Mouse (Mus musculus) heart, postnatal 0 days (tissue): Measurements from ENCODE around the gene Gtpbp1. TPM values are rescaled to one million over a fixed set of nuclear protein-coding genes. Genes with fewer than 3 reads are reported as not detected.

Source experiments
- ATAC-seq: fragments of 200-750 bp; cut with Nextera tagmentation; 2 replicates; pipeline ENCODE4 v1.8.0; 2017; ENCODE audit warnings: low read depth, moderate number of reproducible peaks, moderate library complexity; ENCODE audit not compliant: insufficient read depth
- DNase-seq: peaks from one replicate; pipeline ENCODE4 v3.0.0-alpha.2; 2016; ENCODE audit warnings: low spot score
- H3K27ac ChIP-seq: fragments of 300-500 bp; sonication (generic); 2 replicates; pipeline ENCODE4 v1.5.1; 2014; ENCODE audit warnings: low read depth, mild to moderate bottlenecking
- H3K27me3 ChIP-seq: fragments of 300-500 bp; sonication (generic); 2 replicates; pipeline ENCODE4 v1.6.1; 2014; ENCODE audit warnings: low read length, mixed read lengths; ENCODE audit not compliant: control insufficient read depth, insufficient read depth
- H3K36me3 ChIP-seq: fragments of 300-500 bp; sonication (generic); replicated peaks from 2 replicates; pipeline ENCODE4 v1.6.1; 2014; ENCODE audit warnings: low read length, mixed read lengths; ENCODE audit not compliant: control insufficient read depth, insufficient read depth
- H3K4me1 ChIP-seq: fragments of 300-500 bp; sonication (generic); 2 replicates; pipeline ENCODE4 v1.6.1; 2014; ENCODE audit warnings: antibody characterized with exemption; ENCODE audit not compliant: control insufficient read depth, insufficient read depth
- H3K4me2 ChIP-seq: fragments of 300-500 bp; sonication (generic); 2 replicates; pipeline ENCODE4 v1.6.1; 2014; ENCODE audit warnings: low read depth, mild to moderate bottlenecking, low read length, moderate library complexity
- H3K4me3 ChIP-seq: fragments of 300-500 bp; sonication (generic); 2 replicates; pipeline ENCODE4 v1.5.1; 2014; ENCODE audit warnings: low read depth, low read length
- H3K9ac ChIP-seq: fragments of 300-500 bp; sonication (generic); replicated peaks from 2 replicates; pipeline ENCODE4 v1.6.1; 2014; ENCODE audit warnings: low read depth, low read length, mixed read lengths
- H3K9me3 ChIP-seq: fragments of 300-500 bp; sonication (generic); replicated peaks from 2 replicates; pipeline ENCODE4 v1.6.1; 2016; ENCODE audit warnings: low read length; ENCODE audit not compliant: control insufficient read depth
- CTCF ChIP-seq: IDR thresholded peaks from 2 replicates; pipeline ENCODE4 v1.5.1; 2016; ENCODE audit warnings: antibody characterized with exemption, control low read depth, low read depth
- EP300 ChIP-seq: IDR thresholded peaks from 2 replicates; pipeline ENCODE4 v1.6.1; 2016; ENCODE audit warnings: antibody characterized with exemption, low read depth
- WGBS: fragments of 180-500 bp; shearing (Covaris S2); extraction: QIAGEN DNeasy Blood & Tissue Kit; methylation state at CpG from one replicate; pipeline ENCODE4 v1.1.7; 2014; 5-methylcytosine and 5-hydroxymethylcytosine counted together
- polyA plus RNA-seq: library from polyadenylated mRNA; unstranded; fragments of >200 nt; fragmentation: Nextera tagmentation; extraction: Ambion mirVana; gene quantifications from 2 replicates; pipeline ENCODE4 v1.2.1, GENCODE M21; 2015
- total RNA-seq: library from RNA; depleted of rRNA; stranded (reverse); fragments of >200 nt; gene quantifications from 2 replicates; pipeline ENCODE4 v1.2.3, GENCODE M21; 2014; ENCODE audit warnings: low replicate concordance

Gtpbp1 gene
- total and polyA plus RNA-seq, 2 experiments from 2014 or later = 20.6 to 39.9 TPM

- Histone ChIP-seq H3K4me3 (peak overlapping the region; percentile 88), H3K27me3 (no peaks in the 10 kb centered on the region), H3K4me1 (peaks cover 62% of the 10 kb centered on the region), H3K27ac (peak overlapping the region; percentile 98), H3K9me3 (no peaks in the 10 kb centered on the region), H3K4me2 (peak overlapping the region; percentile 84), H3K9ac (peak overlapping the region; percentile 94), H3K36me3 (no peaks in the 10 kb centered on the region)
- no peak for TF ChIP-seq EP300
- TF ChIP-seq CTCF = no peak
- no peak for ATAC-seq
- no peak for DNase-seq
- WGBS = 14% methylated on average over 6 of the region's 6 CpGs
These were observed 5.5 kb upstream of the Gtpbp1 start for GRCm38 (mm10) chr15:79685141-79685641.

GRCm38 (mm10) chr15:79686046-79686869 lies 4.4 kb upstream of the Gtpbp1 start:
- peak overlapping the region; percentile 84 for H3K4me2 ChIP-seq
- WGBS = 3% methylated on average over 15 of the region's 15 CpGs
- DNase-seq = no peak
- no peaks in the 10 kb centered on the region for H3K27me3 ChIP-seq
- H3K27ac ChIP-seq = peak overlapping the region; percentile 98
- peak overlapping the region; percentile 94 for H3K9ac ChIP-seq
- no peaks in the 10 kb centered on the region for H3K36me3 ChIP-seq
- H3K9me3 ChIP-seq = no peaks in the 10 kb centered on the region
- no peak for ATAC-seq
- H3K4me3 ChIP-seq = peak overlapping the region; percentile 88
- no peak for TF ChIP-seq CTCF
- H3K4me1 ChIP-seq = peaks cover 59% of the 10 kb centered on the region

GRCm38 (mm10) chr15:79687175-79687574 lies 3.5 kb upstream of the Gtpbp1 start:
- H3K27me3 ChIP-seq = no peaks in the 10 kb centered on the region
- no peaks in the 10 kb centered on the region for H3K9me3 ChIP-seq
- peak overlapping the region; percentile 94 for H3K9ac ChIP-seq
- peak; percentile 0; the same call in 1 of the 2 replicates for ATAC-seq
- TF ChIP-seq EP300 = no peak
- TF ChIP-seq CTCF = no peak
- under 1% methylated on average over 29 of the region's 33 CpGs for WGBS
- peaks cover 60% of the 10 kb centered on the region for H3K4me1 ChIP-seq
- H3K4me3 ChIP-seq = peak overlapping the region; percentile 88
- H3K27ac ChIP-seq = peak overlapping the region; percentile 98
- H3K36me3 ChIP-seq = no peaks in the 10 kb centered on the region
- no peak for DNase-seq
- H3K4me2 ChIP-seq = peak overlapping the region; percentile 84

GRCm38 (mm10) chr15:79687646-79688267 lies 2.9 kb upstream of the Gtpbp1 start, which contains the start of gene Josd1:
TSS of gene Josd1 (minus strand) at chr15:79687919.
- no peaks in the 10 kb centered on the region for H3K9me3 ChIP-seq
- WGBS = under 1% methylated on average over 71 of the region's 72 CpGs
- peak; percentile 95 for DNase-seq

GRCm38 (mm10) chr15:79688268-79688956 lies 2.2 kb upstream of the Gtpbp1 start:
- DNase-seq = no peak
- Histone ChIP-seq H3K4me2 (peak overlapping the region; percentile 84), H3K36me3 (no peaks in the 10 kb centered on the region), H3K4me3 (peak overlapping the region; percentile 88), H3K9me3 (no peaks in the 10 kb centered on the region), H3K27ac (peak overlapping the region; percentile 98), H3K4me1 (peaks cover 53% of the 10 kb centered on the region), H3K27me3 (no peaks in the 10 kb centered on the region), H3K9ac (peak overlapping the region; percentile 94)
- ATAC-seq = no peak
- TF ChIP-seq EP300 = 0 out of 2 replicates have a peak, but pooled peaks have one; percentile 31
- TF ChIP-seq CTCF = no peak
- WGBS = 5% methylated on average over 8 of the region's 8 CpGs

More at GRCm38 (mm10) chr15:79687646-79688267, 2.9 kb upstream of the Gtpbp1 start, which contains the start of gene Josd1:
- ATAC-seq = peak; percentile 76
- no peak for TF ChIP-seq CTCF
- TF ChIP-seq EP300 = no peak
- Histone ChIP-seq H3K27me3 (no peaks in the 10 kb centered on the region), H3K4me3 (peak within 1 kb of the TSS; percentile 88), H3K9ac (peak within 1 kb of the TSS; percentile 94), H3K27ac (peak within 1 kb of the TSS; percentile 98), H3K36me3 (no peaks in the 10 kb centered on the region), H3K4me1 (peaks cover 59% of the 10 kb centered on the region), H3K4me2 (peak within 1 kb of the TSS; percentile 84)
